Mouse (Mus musculus) ES-E14 (cell line): ENCODE measurements at regions not wholly inside any gene's neighbourhood (a gene's known extent, or its start where the extent isn't known, plus 50 kb on each side); places are given as distances from the start of the nearest gene placed in this dataset.

Experiments
- CHD2 ChIP-seq: IDR thresholded peaks from 2 replicates; pipeline ENCODE4 v1.6.1; 2014; ENCODE audit warnings: mild to moderate bottlenecking, low read depth, low read length, inconsistent platforms
- HCFC1 ChIP-seq: IDR thresholded peaks from 2 replicates; pipeline ENCODE4 v1.6.1; 2012; ENCODE audit warnings: low read length, inconsistent platforms, borderline replicate concordance; ENCODE audit not compliant: insufficient read depth
- MAFK ChIP-seq: IDR thresholded peaks from 2 replicates; pipeline ENCODE4 v1.6.1; 2014; ENCODE audit warnings: mild to moderate bottlenecking, low read depth, low read length, inconsistent platforms; ENCODE audit not compliant: insufficient read depth
- ZC3H11A ChIP-seq: IDR thresholded peaks from 2 replicates; pipeline ENCODE4 v1.6.1; 2012; ENCODE audit warnings: low read depth, mild to moderate bottlenecking, inconsistent platforms, low read length, borderline replicate concordance
- ZNF384 ChIP-seq: IDR thresholded peaks from 2 replicates; pipeline ENCODE4 v1.6.1; 2012; ENCODE audit warnings: low read depth, low read length, inconsistent platforms

GRCm38 (mm10) chr13:83268663-83269062 lies 235.2 kb upstream of the Mef2c start:
- no peak for TF ChIP-seq HCFC1
- no peak for TF ChIP-seq CHD2
- no peak for TF ChIP-seq ZC3H11A
- no peak for TF ChIP-seq MAFK
- TF ChIP-seq ZNF384: no peak
